Mouse (Mus musculus) erythroid progenitor cell, adult 5-6 weeks (primary cell): ENCODE measurements around the gene Galc. TPM values are rescaled to one million over a fixed set of nuclear protein-coding genes. Genes with fewer than 3 reads are reported as not detected.
"Not testable (repeated sequence)": the region's sequence is repeated elsewhere in the genome, so short reads cannot be mapped to it uniquely, and the experiment has no call there.

Experiments used
- ATAC-seq: replicated peaks from 2 replicates; pipeline ENCODE4 v1.8.0; 2016; ENCODE audit warnings: moderate number of reproducible peaks, mild to moderate bottlenecking, moderate TSS enrichment, inconsistent platforms; ENCODE audit not compliant: poor library complexity, low FRiP score, severe bottlenecking
- total RNA-seq, 2 experiments: library from RNA; stranded (forward) in 1 of 2; stranded (reverse) in 1 of 2; fragments of 150-400 nt in 1 of 2; fragments of 186-747, 209-891 nt in 1 of 2; gene quantifications; 2 replicates each; pipeline versions ENCODE4 v1.2.3 to v1.2.4; 2015 to 2017; ENCODE audit warnings: low replicate concordance in 2 of 2

Gene Galc
- total RNA-seq, 2 experiments from 2014 or later = 1.6 to 5.0 TPM

DNA sequence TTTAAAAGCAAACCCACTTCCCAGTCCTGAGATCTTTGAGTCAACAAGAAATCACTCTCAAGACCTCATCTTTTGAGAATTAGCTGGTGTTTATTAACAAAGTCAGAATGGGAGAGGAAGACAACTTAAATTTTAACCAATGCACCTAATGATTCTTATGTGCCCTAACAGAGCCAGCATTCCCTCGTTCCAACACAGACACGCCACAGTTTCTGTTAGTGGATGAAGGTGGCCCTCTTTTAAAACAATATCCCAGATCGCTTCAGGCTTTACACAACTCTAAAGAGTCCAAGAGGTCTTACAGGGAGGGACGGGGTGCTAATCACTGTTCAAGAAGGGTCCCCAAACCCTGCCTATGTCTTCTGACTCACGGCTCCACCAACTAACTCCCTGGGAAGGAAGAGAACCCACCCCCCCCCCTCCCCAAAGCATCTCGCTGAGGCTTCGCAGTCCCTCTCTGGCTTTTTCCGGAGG is 851 bp downstream of the Galc start:
- ATAC-seq = no peak

DNA sequence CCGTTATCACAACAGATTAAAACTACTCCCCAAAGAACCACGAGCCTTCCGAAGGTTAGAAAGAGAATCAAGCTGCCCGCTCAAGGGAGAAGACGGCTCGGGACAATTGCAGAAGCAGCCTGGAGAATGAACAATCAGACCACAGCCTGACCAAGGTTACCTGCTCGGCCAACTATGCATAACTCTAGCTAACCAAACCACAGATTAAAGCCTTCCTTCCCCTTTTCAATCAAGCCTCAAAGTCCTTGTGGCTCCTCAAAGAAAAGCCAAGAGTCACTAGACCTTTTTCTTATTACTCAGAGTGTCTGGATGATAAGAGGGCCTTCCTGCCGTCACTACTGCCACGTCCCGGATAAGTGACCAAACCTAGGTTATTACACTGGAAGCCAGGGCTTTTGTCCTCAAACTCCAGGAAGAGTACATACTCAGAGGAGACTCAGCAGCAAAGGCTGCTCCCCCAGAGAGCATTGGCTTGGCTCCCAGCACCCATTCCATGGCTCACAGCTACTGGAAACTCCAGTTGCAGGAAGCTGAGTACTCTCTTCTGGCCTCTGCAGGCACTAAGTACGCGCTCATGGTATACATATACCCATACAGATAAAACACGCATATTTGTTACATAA is 3.8 kb downstream of the Galc start:
- no peak for ATAC-seq

DNA sequence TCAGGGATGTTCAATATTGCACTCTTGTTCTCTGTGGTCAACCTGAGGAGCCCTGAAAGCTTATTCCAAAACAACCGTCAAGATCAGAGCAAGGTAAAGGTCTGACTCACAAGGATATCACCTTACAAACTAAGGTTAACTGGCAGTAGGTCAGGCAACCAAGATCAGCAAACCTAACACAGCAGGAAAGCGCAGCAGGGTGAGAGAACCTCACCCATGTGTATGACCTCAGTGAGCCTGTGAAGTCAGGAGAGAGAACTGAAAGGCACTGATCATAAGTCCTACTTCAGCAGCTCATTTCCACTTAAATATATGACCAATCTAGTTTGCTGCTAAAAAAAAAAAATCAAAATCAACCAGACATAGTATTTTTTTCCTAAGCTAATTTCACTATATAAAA is 6.8 kb downstream of the Galc start:
- ATAC-seq = no peak

DNA sequence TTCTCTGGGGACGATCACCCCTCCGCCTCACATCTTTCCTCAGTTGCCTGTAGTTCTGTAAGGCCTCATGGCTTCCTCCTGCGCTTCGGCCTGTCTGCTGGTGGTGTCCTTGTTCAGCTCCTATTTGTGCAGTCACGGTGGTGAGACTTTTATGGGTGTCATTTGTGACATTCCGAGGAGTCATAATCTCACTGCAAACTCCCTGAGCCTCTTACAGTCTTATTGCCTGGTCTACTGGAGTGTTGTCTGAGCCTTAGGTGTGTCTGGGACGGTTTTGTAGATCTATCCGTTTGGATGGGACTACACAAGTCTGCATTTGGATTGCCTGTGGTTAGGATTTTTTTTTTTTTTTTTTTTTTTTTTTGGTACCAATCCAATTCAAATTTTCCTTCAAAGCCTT is 8.9 kb downstream of the Galc start:
- no peak for ATAC-seq

DNA sequence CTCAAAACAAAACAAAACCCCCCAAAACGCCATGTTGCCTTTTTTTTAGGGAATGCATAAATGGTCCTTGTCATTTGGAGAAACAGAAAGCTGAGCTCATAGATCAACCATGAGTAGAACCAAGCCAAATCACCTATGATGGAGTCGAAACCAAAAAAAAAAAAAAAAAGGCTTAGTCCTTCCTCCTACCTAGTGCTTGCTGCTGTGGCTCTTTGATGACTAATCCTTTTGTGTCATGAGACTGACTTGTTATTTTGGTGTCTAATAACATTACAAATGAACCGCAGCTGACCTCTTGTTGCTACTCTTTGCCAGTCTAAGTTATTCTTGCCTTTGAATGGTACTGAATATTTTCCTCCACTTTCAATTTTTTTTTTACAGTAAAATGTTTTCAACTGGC is 9.6 kb downstream of the Galc start:
- ATAC-seq = no peak

DNA sequence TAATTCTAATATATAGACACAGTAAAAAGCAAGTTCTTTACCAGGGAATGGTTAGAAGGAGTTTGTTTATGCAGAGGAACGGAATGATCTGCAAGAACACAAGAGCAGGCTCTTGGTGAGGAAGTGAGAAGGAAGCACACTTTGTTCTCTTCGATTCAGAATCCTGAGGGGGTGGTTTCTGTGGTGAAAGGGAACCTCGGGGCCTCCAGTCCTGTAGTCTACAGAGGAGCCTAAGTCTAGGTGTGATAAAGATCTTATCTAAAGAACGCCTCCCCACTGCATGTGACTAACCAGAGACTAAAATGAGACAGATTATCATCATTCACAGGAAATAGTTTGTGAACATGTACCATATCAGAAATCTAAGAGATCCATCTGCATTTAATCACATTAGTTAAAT is 12.4 kb downstream of the Galc start:
- ATAC-seq = no peak

DNA sequence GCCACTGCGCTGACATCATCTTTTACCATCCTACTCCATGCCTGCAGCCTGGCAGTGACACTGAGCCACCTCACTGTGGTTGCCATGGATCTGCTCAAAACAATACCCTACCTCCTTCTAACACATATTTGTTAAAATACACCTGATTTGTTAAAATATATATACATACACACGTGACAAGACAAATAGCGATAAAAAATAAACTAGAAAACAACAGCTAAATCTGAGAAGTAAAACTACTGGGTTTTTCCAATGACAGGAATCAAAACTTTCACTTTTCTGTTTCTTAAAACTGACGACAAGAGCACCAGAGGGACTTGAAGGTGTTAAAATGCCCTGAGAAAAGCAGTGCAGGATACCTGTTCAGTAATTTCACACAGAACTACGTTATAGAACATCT is 14.4 kb downstream of the Galc start:
- ATAC-seq = no peak

DNA sequence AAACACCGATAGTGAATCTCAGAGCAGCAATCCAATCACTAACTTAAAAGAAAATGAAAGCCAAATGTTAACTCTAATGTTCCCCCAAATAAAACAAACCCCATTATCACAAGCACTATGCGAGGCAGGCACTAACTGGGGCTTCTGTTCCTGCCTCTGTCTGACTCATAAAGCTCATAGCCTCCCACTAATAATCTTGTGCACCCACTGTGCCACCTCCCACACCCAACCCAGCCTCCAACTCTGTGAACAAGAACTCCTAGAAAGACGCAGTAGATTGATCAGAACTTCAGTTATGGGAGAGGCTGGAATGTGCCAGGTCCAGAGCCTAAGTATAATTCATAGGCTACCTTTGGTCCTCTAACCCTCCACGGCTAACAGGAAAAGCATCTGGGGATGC is 15.1 kb downstream of the Galc start:
- ATAC-seq = no peak

DNA sequence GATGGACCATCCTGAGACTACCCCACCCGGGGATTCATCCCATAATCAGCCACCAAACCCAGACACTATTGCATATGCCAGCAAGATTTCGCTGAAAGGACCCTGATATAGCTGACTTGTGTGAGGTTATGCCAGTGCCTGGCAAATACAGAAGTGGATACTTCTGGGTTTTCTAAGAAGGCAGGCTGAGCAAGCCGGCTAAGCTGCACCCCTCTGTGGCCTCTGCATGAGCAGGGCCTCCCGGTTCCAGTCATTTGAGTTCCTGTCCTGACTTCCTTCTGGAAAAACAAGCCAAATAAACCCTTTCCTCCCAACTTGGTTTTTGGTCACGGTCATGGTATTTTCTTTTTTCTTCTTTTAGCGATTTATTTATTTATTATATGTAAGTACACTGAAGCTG is 20.8 kb downstream of the Galc start:
- not testable (repeated sequence) for ATAC-seq

DNA sequence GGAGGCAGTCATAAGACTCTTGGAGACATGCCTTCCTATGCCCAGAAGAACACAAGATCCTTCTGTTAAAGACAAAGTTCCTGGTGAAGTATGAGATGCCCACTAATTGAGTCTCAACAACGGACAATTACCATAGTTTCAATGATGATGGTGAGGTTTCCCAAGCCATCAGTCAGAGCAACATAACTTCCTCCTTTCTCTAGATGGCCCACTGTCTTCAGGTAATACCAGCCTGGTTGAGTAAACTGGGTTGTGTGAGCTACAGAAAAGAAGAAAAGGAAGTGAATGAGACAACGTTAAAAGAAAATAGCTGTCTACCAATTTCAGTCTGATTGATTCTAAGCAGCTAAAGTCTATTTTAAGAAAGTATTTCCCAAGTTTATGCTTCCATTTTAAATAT is 32.2 kb downstream of the Galc start:
- no peak for ATAC-seq

DNA sequence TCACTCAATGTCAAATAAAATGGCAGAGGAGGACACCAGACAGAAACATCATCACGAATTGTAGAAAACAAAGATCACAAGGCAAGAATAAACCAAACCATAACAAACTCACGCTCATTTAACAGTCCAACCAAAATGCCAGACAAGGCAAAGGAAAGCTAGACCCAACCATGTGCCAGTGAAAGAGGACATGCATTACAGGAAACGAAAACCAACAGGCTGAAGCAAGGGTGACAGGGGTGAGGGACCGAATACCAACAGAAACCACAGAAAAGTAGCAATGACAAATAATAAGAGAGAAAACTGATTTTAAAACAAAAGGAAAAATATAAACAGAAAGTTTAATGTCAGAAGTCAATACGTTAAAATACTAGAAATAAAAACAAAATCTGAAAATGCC is 36.0 kb downstream of the Galc start:
- ATAC-seq = no peak

DNA sequence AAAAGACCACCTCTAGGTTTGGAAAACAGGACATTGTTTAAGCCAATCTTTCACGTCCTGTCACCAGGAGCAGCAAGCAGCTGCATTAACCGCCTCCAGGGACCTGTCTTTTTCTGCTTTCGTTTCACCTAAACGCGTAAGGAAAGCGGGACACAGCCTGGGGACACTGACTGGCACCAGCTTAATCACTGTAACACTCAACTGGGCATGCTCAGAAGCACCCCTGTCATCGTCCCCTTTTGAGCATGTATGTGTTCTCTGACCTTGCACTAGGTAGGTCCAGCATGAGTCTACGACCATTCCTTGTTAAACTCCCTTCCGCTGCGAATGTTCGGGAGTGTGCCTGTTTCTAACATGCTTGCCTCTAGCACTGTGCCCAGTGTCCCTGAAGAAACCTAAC is 42.8 kb downstream of the Galc start:
- no peak for ATAC-seq

DNA sequence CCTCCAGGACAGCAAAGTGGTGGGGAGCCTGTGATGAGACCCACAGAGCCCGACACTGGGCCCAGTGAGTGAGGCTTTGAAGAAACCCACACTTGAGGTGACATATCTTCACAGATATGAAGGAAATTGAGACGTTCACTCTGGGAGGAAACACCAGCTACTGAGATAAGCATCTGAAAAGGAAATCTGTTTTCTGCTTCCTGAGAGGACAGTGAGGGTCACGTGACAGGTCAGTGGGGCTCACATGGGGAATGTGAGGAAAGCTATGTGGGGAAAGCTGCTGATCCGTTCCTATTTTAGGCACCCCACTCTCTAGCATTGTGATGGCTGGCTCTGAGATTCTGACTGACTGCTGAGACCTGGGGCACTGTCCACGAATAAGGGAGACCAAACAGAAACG is 43.7 kb downstream of the Galc start:
- no peak for ATAC-seq

DNA sequence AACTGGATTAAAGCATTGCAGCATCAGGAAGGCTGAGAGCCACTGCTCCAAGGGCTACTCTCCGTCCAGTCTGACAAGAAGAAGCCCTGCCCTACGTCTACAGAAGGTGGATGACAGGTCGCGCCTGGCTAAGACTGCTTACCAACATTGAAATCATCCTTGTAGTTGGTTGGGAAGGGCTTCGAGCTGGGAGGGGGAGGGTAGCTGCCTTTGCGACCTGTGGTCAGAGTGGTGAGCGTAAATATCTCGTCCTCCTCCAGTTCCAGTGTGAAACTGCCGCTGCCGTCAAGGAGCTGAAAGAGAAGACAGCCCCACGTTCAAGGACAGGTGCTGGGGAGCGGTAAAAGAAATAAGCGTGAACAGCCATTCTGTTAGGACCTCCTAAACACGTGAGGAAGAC is 45.1 kb downstream of the Galc start:
- no peak for ATAC-seq

DNA sequence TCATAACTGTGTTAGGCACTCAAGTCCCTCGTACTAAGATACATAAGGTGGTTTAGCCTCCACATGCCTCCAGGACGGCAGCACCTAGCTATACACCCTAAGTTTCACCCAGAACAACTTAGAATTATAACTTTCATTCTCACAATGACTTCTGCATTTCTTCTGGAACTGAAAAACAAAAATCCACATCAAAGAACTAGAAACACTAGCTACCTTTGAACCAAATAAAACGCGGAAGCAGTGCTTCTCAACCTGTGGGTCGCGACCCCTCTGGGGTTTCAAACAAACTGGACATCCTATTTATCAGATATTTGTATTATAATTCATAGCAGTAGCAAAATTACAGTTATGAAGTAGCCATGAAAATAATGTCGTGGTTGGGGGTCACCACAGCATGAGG is 45.5 kb downstream of the Galc start:
- no peak for ATAC-seq

DNA sequence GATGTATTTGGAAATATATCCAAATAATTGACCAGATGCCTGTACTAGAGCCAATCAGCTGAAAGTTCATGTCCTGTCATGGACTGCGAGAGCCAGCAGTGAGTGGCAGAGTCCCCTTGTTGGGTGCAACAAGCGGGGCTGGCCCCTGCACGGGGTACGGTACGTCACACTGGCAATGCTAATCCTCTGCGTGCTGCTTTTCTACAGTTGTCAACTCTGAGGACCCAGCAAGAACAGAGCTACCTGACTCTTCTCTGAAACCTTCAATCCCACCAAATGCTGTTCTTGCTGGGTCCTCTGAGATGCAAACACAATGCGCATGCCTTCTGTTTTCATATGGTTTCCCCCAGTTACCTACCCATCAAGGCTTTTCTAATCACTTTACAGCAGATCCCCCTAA is 45.9 kb downstream of the Galc start:
- ATAC-seq = no peak

DNA sequence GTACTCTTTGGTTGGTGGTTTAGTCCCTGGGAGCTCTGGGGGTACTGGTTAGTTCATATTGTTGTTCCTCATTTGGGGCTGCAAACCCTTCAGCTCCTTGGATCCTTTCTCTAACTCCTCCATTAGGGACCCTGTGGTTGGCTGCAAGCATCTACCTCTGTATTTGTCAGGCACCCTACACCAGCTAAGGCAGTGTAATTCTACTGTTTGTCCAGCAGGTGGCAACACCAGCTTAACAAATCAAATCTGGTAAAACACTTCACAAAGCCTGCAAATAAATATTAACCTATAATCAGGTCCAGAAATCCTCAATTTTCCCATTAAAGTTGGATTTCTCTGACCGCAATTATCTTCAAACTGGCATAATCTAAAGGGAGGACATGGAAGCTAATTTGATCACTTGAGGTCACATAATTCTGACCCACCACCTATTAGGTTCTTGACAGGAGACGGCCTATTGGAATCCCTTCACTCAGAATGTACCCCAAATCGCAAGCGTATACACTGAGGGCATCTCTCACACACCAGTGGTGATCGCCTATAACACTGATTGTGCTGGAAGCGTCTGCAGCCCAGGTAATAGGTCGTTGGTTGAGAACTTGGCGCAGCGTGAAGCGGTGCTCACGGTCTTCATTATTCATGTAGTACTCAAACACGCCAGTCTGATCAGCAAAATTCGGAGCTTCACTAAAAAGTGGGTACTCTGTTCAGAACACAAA is 46.6 kb downstream of the Galc start:
- no peak for ATAC-seq

DNA sequence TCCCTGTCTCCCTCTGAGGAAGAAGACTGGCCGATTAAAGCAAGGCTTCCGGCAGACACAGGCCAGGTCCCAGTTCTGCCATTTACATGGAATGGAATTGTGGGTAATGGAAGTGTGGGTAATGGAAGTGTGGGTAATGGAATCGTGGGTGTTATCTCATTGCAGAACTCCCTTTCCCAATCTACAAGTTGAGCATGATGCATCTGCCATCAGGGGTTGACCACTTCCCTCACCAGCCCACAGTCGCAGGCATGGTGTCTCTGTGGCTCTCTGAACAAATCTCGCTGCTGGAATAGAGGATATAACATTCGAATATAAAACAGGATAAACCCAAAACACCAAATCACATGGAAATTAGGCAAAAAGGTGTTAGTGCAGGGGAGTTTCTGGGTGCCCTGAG is 48.8 kb downstream of the Galc start:
- no peak for ATAC-seq

DNA sequence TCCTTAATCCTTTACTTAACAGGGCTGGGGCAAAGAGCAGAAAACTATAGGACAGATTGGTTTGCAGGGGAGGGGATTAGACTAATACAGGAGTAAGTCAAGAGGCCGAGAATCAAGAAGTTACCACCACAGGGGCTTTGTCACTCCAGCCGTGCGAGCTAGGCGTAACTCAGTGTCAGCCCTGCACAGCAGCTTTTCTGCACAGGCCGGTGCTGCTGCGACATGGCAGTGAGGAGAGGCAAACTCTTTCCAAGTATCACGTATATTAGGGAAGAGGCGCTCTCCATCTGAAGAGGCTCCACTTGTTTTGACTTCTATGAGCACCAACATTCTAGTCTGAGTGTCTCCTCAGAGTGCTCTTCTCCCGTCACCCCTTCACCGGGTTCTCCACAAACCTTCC is 51.2 kb downstream of the Galc start:
- ATAC-seq = no peak

DNA sequence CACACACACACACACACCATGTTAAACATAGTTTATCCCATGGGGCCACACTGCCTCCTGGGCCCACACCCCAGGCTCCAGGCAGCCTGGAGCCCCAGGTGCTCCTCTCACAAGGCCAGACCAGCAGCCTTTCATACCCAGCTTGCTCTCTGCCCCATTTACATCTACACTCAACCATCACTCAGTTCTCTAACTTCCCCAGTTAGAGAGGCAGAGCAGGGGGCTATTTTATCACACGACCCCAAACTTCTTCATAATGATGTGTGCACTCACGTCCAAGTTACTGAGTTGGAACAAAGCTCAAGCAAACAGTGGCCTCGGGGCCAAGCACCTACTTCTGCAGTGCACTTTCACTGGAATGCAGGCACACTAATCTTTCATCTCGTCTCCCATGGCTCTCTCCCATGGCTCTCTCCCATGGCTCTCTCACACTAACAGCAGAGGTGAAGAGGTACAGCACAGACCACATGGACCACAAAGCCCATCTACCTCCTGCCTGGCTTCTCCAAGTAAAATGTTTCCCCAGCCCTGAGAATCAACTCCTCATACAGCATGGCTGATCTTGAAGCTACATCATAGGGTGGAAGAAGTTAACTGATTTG is 53.7 kb downstream of the Galc start:
- ATAC-seq = no peak

DNA sequence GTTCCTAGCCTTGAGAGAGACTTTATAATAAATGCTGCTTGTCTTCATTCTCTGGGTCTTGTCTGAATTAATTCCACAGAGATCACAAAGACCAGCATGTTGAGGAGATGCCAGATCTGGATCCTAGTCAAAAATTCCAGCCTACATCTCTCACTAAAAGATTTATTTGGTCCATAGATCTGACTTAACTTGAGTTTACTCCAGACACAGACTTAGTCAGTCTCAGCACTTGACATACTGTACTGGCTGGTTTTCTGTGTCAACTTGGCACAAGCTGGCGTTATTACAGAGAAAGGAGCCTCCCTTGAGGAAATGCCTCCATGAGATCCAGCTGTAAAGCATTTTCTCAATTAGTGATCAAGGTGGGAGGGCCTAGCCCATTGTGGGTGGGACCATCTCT is 61.9 kb downstream of the Galc start:
- no peak for ATAC-seq

DNA sequence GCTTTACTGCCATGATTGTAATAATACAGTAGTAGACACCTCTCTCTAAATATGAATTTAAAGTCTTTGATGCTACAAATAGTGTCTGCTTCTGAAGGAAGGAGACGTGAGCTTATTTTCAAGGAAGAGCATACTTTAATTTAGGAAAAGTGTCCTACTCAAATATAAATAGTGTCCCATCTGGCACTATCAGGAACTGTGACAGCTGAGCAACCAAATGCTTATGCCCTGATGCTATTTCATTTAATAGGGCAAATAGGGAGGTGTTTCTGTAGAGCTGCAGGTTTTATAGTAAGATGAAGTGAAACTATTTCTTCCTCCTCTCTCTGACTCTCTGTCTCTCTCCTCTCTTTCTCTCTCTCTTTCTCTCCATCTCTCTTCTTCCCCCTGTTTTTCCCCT is 69.1 kb downstream of the Galc start:
- ATAC-seq = no peak
